Mouse (Mus musculus): ENCODE data around the gene Gm3138.
"Not testable (repeated sequence)": the region's sequence is repeated elsewhere in the genome, so short reads cannot be mapped to it uniquely, and the experiment has no call there.

The Gm3138 gene

GRCm38 (mm10) chr14:4249331-4249730, at the start of gene Gm3138:
Gene Gm3138, plus strand, starts transcription at chr14:4249631.
- not testable (repeated sequence) for DNase-seq

GRCm38 (mm10) chr14:4269238-4269950, 20.0 kb downstream of the Gm3138 start:
- DNase-seq: not testable (repeated sequence)

- DNase-seq: not testable (repeated sequence)
Observed at GRCm38 (mm10) chr14:4279828-4280227, 30.4 kb downstream of the Gm3138 start.
